8 mouse cellular contexts compared by ENCODE assay signal in the genomic region with DNA sequence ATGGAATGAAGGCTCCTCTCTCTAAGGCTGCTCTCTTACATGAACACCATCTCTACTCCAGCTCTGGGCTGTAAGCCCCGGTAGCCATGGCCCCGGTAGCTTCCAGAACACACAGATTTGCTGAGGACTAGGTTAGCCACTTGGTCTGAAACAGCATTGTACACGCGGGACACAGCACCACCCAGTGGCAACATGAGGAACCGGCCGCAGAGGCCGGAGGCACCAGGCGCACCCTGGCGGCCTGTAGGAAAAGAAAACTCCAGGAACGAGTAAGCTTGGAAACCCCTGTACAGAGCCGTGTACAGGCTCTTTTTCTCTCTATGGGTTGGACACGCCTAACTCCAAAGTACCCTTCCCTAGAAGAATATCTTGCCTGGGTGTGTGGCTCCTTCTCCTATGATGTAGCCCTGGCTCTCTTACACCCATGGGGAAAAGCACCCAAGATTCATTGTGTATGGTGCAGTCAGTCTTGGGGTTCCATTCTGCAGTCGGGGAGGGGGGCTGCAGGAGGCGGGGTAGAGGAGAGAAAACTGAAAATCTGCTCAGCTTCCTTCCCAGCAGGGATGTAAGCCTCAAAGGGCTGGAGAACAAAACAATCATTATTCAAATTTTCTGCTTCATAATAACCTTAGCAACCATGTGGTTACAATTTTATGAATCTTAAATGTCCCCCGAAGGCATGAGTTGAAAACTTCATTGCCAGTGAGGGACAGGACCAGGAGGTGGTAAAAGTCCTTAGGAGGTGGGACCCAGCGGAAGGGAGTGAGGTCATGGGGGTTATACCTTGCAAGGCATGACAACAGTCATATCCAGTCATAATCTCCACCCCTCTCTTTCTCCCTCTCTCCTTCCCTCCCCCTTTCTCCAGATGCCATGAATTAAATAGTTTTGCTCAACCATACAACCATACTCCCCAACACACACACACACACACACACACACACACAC.
A peak's percentile ranks its signal among the peaks of the same experiment; 100 is the strongest.
DNase-seq lines count a peak whose midpoint lies in the region; ATAC-seq and TF ChIP-seq lines count a peak whose summit lies in the region.

No protein-coding gene starts in this region.

- H3K9me3 ChIP-seq in heart, embryonic 15.5 days (replicated peaks): no peaks in the 10 kb centered on the region
- H3K9me3 ChIP-seq in liver, embryonic 12.5 days (replicated peaks): no peaks in the 10 kb centered on the region
- no peaks in the 10 kb centered on the region for H3K9me3 ChIP-seq in neural tube, embryonic 11.5 days (ENCODE audit: control insufficient read depth, low read length)
- no peaks in the 10 kb centered on the region for H3K9me3 ChIP-seq in stomach, embryonic 16.5 days (replicated peaks; ENCODE audit: control insufficient read depth, low read length)

- H3K79me3 ChIP-seq in C2C12 (ENCODE audit: low read depth): no peaks in the 10 kb centered on the region

- H3K79me2 ChIP-seq in C2C12 (ENCODE audit: control insufficient read depth, insufficient read depth): no peaks in the 10 kb centered on the region

- H3K4me2 ChIP-seq in heart, embryonic 15.5 days: no peak overlapping the region
- H3K4me2 ChIP-seq in liver, embryonic 12.5 days: no peak overlapping the region
- no peak overlapping the region for H3K4me2 ChIP-seq in neural tube, embryonic 11.5 days (ENCODE audit: low read depth)
- H3K4me2 ChIP-seq in stomach, embryonic 16.5 days (ENCODE audit: low read depth, low read length): no peak overlapping the region

- 16% methylated on average over 16 of the region's 16 CpGs for WGBS in heart, embryonic 15.5 days
- WGBS in liver, embryonic 12.5 days (ENCODE audit: insufficient replicate concordance): 14% methylated on average over 16 of the region's 16 CpGs
- WGBS in neural tube, embryonic 11.5 days: 20% methylated on average over 16 of the region's 16 CpGs
- 19% methylated on average over 16 of the region's 16 CpGs for WGBS in stomach, embryonic 16.5 days

- H3ac ChIP-seq in C2C12 (ENCODE audit: control insufficient read depth, insufficient read length, low read depth): no peak overlapping the region

- peak; percentile 86 for ATAC-seq in erythroblast, adult 5-6 weeks (replicated peaks; ENCODE audit: low FRiP score, poor library complexity, severe bottlenecking)
- ATAC-seq in heart, embryonic 15.5 days (replicated peaks; ENCODE audit: insufficient number of reproducible peaks, insufficient read depth, low FRiP score, low read depth): peak; percentile 66
- peak; percentile 63; the same call in 1 of the 2 replicates for ATAC-seq in liver, embryonic 12.5 days
- ATAC-seq in neural tube, embryonic 11.5 days (ENCODE audit: insufficient read depth, low FRiP score, low TSS enrichment): peak; percentile 60
- peak; percentile 78; the same call in 1 of the 2 replicates for ATAC-seq in stomach, embryonic 16.5 days (ENCODE audit: insufficient read depth, low FRiP score)

- H3K27ac ChIP-seq in bone marrow macrophage, adult 2 months (ENCODE audit: insufficient read depth, low read depth, low read length): no peak overlapping the region
- H3K27ac ChIP-seq in heart, embryonic 15.5 days: no peak overlapping the region
- no peak overlapping the region for H3K27ac ChIP-seq in liver, embryonic 12.5 days
- no peak overlapping the region for H3K27ac ChIP-seq in neural tube, embryonic 11.5 days (ENCODE audit: low read depth, low read length)
- H3K27ac ChIP-seq in stomach, embryonic 16.5 days (ENCODE audit: low read length): no peak overlapping the region

- TF ChIP-seq POLR2A in bone marrow macrophage, adult 2 months (IDR thresholded peaks at IDR 0.05; ENCODE audit: borderline replicate concordance, low read depth, low read length): no peak

- H3K27me3 ChIP-seq in C2C12 (ENCODE audit: control insufficient read depth, insufficient read depth, insufficient read length): peaks cover 31% of the 10 kb centered on the region
- H3K27me3 ChIP-seq in heart, embryonic 15.5 days: peaks cover 11% of the 10 kb centered on the region
- H3K27me3 ChIP-seq in liver, embryonic 12.5 days (replicated peaks): peaks cover 25% of the 10 kb centered on the region
- no peaks in the 10 kb centered on the region for H3K27me3 ChIP-seq in neural tube, embryonic 11.5 days (ENCODE audit: control insufficient read depth, insufficient read depth, low read length)
- H3K27me3 ChIP-seq in stomach, embryonic 16.5 days (ENCODE audit: control insufficient read depth, insufficient read depth, low read length): no peaks in the 10 kb centered on the region

- peak; percentile 99 for TF ChIP-seq CTCF in C2C12 (IDR thresholded peaks at IDR 0.05; ENCODE audit: control insufficient read depth, insufficient read depth, insufficient read length)
- TF ChIP-seq CTCF in bone marrow macrophage, adult 2 months (IDR thresholded peaks at IDR 0.05; ENCODE audit: low read depth, low read length): peak; percentile 100

- H3K9ac ChIP-seq in heart, embryonic 15.5 days: no peak overlapping the region
- H3K9ac ChIP-seq in liver, embryonic 12.5 days: no peak overlapping the region
- H3K9ac ChIP-seq in neural tube, embryonic 11.5 days (ENCODE audit: low read length): no peak overlapping the region
- no peak overlapping the region for H3K9ac ChIP-seq in stomach, embryonic 16.5 days (ENCODE audit: low read length)

- H3K36me3 ChIP-seq in C2C12 (ENCODE audit: control insufficient read depth, insufficient read depth): no peaks in the 10 kb centered on the region
- H3K36me3 ChIP-seq in heart, embryonic 15.5 days: no peaks in the 10 kb centered on the region
- no peaks in the 10 kb centered on the region for H3K36me3 ChIP-seq in liver, embryonic 12.5 days
- H3K36me3 ChIP-seq in neural tube, embryonic 11.5 days (ENCODE audit: control insufficient read depth, insufficient read depth, low read length): no peaks in the 10 kb centered on the region
- no peaks in the 10 kb centered on the region for H3K36me3 ChIP-seq in stomach, embryonic 16.5 days (ENCODE audit: control insufficient read depth, insufficient read depth, low read length)

- no peaks in the 10 kb centered on the region for H3K4me1 ChIP-seq in bone marrow macrophage, adult 2 months (ENCODE audit: control insufficient read depth, insufficient read depth, low read length)
- H3K4me1 ChIP-seq in heart, embryonic 15.5 days (replicated peaks): no peaks in the 10 kb centered on the region
- H3K4me1 ChIP-seq in liver, embryonic 12.5 days: no peaks in the 10 kb centered on the region
- H3K4me1 ChIP-seq in neural tube, embryonic 11.5 days (ENCODE audit: control insufficient read depth, insufficient read depth, low read length): no peaks in the 10 kb centered on the region
- H3K4me1 ChIP-seq in stomach, embryonic 16.5 days (ENCODE audit: control insufficient read depth, insufficient read depth, low read length): no peaks in the 10 kb centered on the region

- DNase-seq in kidney, postnatal 14 days: peak; percentile 89
- peak; percentile 90 for DNase-seq in neural tube, embryonic 11.5 days (ENCODE audit: low spot score)

- no peak overlapping the region for H3K4me3 ChIP-seq in C2C12 (ENCODE audit: insufficient read depth, poor library complexity, severe bottlenecking)
- no peak overlapping the region for H3K4me3 ChIP-seq in bone marrow macrophage, adult 2 months (ENCODE audit: insufficient read depth, low read length)
- no peak overlapping the region for H3K4me3 ChIP-seq in heart, embryonic 15.5 days
- H3K4me3 ChIP-seq in liver, embryonic 12.5 days: no peak overlapping the region
- H3K4me3 ChIP-seq in neural tube, embryonic 11.5 days (ENCODE audit: low read depth, low read length): no peak overlapping the region
- no peak overlapping the region for H3K4me3 ChIP-seq in stomach, embryonic 16.5 days (replicated peaks; ENCODE audit: low read length)

TF ChIP-seq in C2C12, 6 proteins besides CTCF, POLR2A, EP300 and RAD21:
- peak; percentile 56 for TF ChIP-seq MAX (IDR thresholded peaks at IDR 0.05)
- TF ChIP-seq USF1 (IDR thresholded peaks at IDR 0.05; ENCODE audit: low read depth): no peak
